Mouse (Mus musculus) lung, postnatal 0 days (tissue): ENCODE results near the gene St6galnac1. TPM values are rescaled to one million over a fixed set of nuclear protein-coding genes. Genes with fewer than 3 reads are reported as not detected.
A peak's percentile ranks its signal among the peaks of the same experiment; 100 is the strongest.
"Not testable (repeated sequence)": the region's sequence is repeated elsewhere in the genome, so short reads cannot be mapped to it uniquely, and the experiment has no call there.

Experiments used
- ATAC-seq: fragments of 200-750 bp; cut with Nextera tagmentation; 2 replicates; pipeline ENCODE4 v1.8.0; 2017; ENCODE audit warnings: moderate library complexity
- DNase-seq: peaks from one replicate; pipeline ENCODE4 v3.0.0-alpha.2; 2016; ENCODE audit warnings: low spot score
- H3K27ac ChIP-seq: fragments of 300-500 bp; sonication (generic); 2 replicates; pipeline ENCODE4 v1.5.1; 2014; ENCODE audit warnings: antibody characterized with exemption, mild to moderate bottlenecking, low read length, mixed read lengths
- H3K27me3 ChIP-seq: fragments of 300-500 bp; sonication (generic); replicated peaks from 2 replicates; pipeline ENCODE4 v1.6.1; 2014; ENCODE audit warnings: low read length, mixed read lengths; ENCODE audit not compliant: insufficient read depth
- H3K36me3 ChIP-seq: fragments of 300-500 bp; sonication (generic); 2 replicates; pipeline ENCODE4 v1.6.1; 2014; ENCODE audit warnings: low read length, mixed read lengths; ENCODE audit not compliant: insufficient read depth
- H3K4me1 ChIP-seq: fragments of 300-500 bp; sonication (generic); 2 replicates; pipeline ENCODE4 v1.6.1; 2014; ENCODE audit warnings: antibody characterized with exemption, low read depth, low read length, mixed read lengths; ENCODE audit not compliant: insufficient read depth
- H3K4me2 ChIP-seq: fragments of 300-500 bp; sonication (generic); replicated peaks from 2 replicates; pipeline ENCODE4 v1.6.1; 2014; ENCODE audit warnings: low read depth, mild to moderate bottlenecking, low read length, moderate library complexity, mixed read lengths
- H3K4me3 ChIP-seq: fragments of 300-500 bp; sonication (generic); 2 replicates; pipeline ENCODE4 v1.5.1; 2014; ENCODE audit warnings: low read depth, low read length
- H3K9ac ChIP-seq: fragments of 300-500 bp; sonication (generic); replicated peaks from 2 replicates; pipeline ENCODE4 v1.6.1; 2014; ENCODE audit warnings: low read depth, mild to moderate bottlenecking
- H3K9me3 ChIP-seq: fragments of 300-500 bp; sonication (generic); 2 replicates; pipeline ENCODE4 v1.6.1; 2016; ENCODE audit warnings: low read length, mixed read lengths
- CTCF ChIP-seq: IDR thresholded peaks from 2 replicates; pipeline ENCODE4 v1.5.1; 2016; ENCODE audit warnings: antibody characterized with exemption, mild to moderate bottlenecking
- EP300 ChIP-seq: IDR thresholded peaks from 2 replicates; pipeline ENCODE4 v1.6.1; 2016; ENCODE audit warnings: antibody characterized with exemption, mild to moderate bottlenecking, control low read depth
- WGBS: fragments of 180-500 bp; shearing (Covaris S2); extraction: QIAGEN DNeasy Blood & Tissue Kit; methylation state at CpG from one replicate; pipeline ENCODE4 v1.1.7; 2014; 5-methylcytosine and 5-hydroxymethylcytosine counted together
- polyA plus RNA-seq: library from polyadenylated mRNA; unstranded; fragments of >200 nt; fragmentation: Nextera tagmentation; extraction: Ambion mirVana; gene quantifications from 2 replicates; pipeline ENCODE4 v1.2.1, GENCODE M21; 2015

The St6galnac1 gene
- polyA plus RNA-seq, 1 experiment from 2014 or later = not detected

GRCm38 (mm10) chr11:116732536-116732935 lies 42.8 kb downstream of the St6galnac1 start:
- no peaks in the 10 kb centered on the region for H3K9me3 ChIP-seq
- 62% methylated on average over 4 of the region's 4 CpGs for WGBS
- ATAC-seq (peak; percentile 9; the same call in 1 of the 2 replicates), DNase-seq (no peak)
- H3K4me1 ChIP-seq = no peaks in the 10 kb centered on the region
- no peaks in the 10 kb centered on the region for H3K27me3 ChIP-seq
- no peak overlapping the region for H3K9ac ChIP-seq
- no peak overlapping the region for H3K27ac ChIP-seq
- no peak overlapping the region for H3K4me3 ChIP-seq
- no peaks in the 10 kb centered on the region for H3K36me3 ChIP-seq
- H3K4me2 ChIP-seq = no peak overlapping the region
- TF ChIP-seq EP300 (no peak), CTCF (no peak)

GRCm38 (mm10) chr11:116731060-116731580 lies 44.2 kb downstream of the St6galnac1 start:
- not testable (repeated sequence) for H3K36me3 ChIP-seq, H3K9ac ChIP-seq, H3K4me1 ChIP-seq, H3K27ac ChIP-seq, H3K4me2 ChIP-seq, ATAC-seq, DNase-seq, H3K9me3 ChIP-seq, H3K27me3 ChIP-seq, H3K4me3 ChIP-seq
- WGBS = 93% methylated on average over 6 of the region's 6 CpGs

- WGBS = 43% methylated on average over 9 of the region's 9 CpGs
Measured at GRCm38 (mm10) chr11:116729276-116730008, 45.9 kb downstream of the St6galnac1 start.

GRCm38 (mm10) chr11:116726156-116726555 lies 49.2 kb downstream of the St6galnac1 start:
- 74% methylated on average over 3 of the region's 3 CpGs for WGBS
- H3K9ac ChIP-seq = no peak overlapping the region
- H3K4me2 ChIP-seq = no peak overlapping the region
- H3K27me3 ChIP-seq = no peaks in the 10 kb centered on the region
- DNase-seq = no peak
- no peak overlapping the region for H3K4me3 ChIP-seq
- no peak overlapping the region for H3K27ac ChIP-seq
- TF ChIP-seq EP300 (no peak), CTCF (no peak)
- no peak for ATAC-seq
- H3K36me3 ChIP-seq = no peaks in the 10 kb centered on the region
- H3K9me3 ChIP-seq = no peaks in the 10 kb centered on the region
- H3K4me1 ChIP-seq = no peaks in the 10 kb centered on the region

More at GRCm38 (mm10) chr11:116729276-116730008, 45.9 kb downstream of the St6galnac1 start:
- no peak overlapping the region for H3K4me3 ChIP-seq
- no peaks in the 10 kb centered on the region for H3K27me3 ChIP-seq
- ATAC-seq (peak; percentile 56), DNase-seq (peak; percentile 63)
- no peak overlapping the region for H3K9ac ChIP-seq
- H3K27ac ChIP-seq = no peak overlapping the region
- no peak for TF ChIP-seq CTCF
- peak; percentile 42; the same call in 1 of the 2 replicates for TF ChIP-seq EP300
- no peak overlapping the region for H3K4me2 ChIP-seq
- H3K36me3 ChIP-seq = no peaks in the 10 kb centered on the region
- no peaks in the 10 kb centered on the region for H3K4me1 ChIP-seq
- H3K9me3 ChIP-seq = no peaks in the 10 kb centered on the region

GRCm38 (mm10) chr11:116725031-116725948 lies 50.0 kb downstream of the St6galnac1 start:
- DNase-seq (no peak), ATAC-seq (peak; percentile 37)
- H3K4me2 ChIP-seq = no peak overlapping the region
- H3K4me1 ChIP-seq = no peaks in the 10 kb centered on the region
- TF ChIP-seq EP300 (no peak), CTCF (no peak)
- H3K9me3 ChIP-seq = no peaks in the 10 kb centered on the region
- no peak overlapping the region for H3K9ac ChIP-seq
- H3K4me3 ChIP-seq = no peak overlapping the region
- no peaks in the 10 kb centered on the region for H3K36me3 ChIP-seq
- no peaks in the 10 kb centered on the region for H3K27me3 ChIP-seq
- 39% methylated on average over 27 of the region's 27 CpGs for WGBS
- H3K27ac ChIP-seq = no peak overlapping the region

GRCm38 (mm10) chr11:116723064-116723463 lies 52.2 kb downstream of the St6galnac1 start:
- ATAC-seq = no peak
- Histone ChIP-seq H3K27me3 (no peaks in the 10 kb centered on the region), H3K4me1 (no peaks in the 10 kb centered on the region), H3K27ac (no peak overlapping the region), H3K36me3 (no peaks in the 10 kb centered on the region), H3K9me3 (no peaks in the 10 kb centered on the region), H3K4me2 (no peak overlapping the region), H3K4me3 (no peak overlapping the region), H3K9ac (no peak overlapping the region)
- no peak for DNase-seq
- TF ChIP-seq EP300 = no peak
- WGBS = 88% methylated on average over 5 of the region's 5 CpGs
